Mouse (Mus musculus) hindbrain, embryonic 12.5 days (tissue): Measurements from ENCODE around the gene C87436. TPM values are rescaled to one million over a fixed set of nuclear protein-coding genes. Genes with fewer than 3 reads are reported as not detected.
A peak's percentile ranks its signal among the peaks of the same experiment; 100 is the strongest.

ENCODE experiments used
- ATAC-seq: fragments of 200-750 bp; cut with Nextera tagmentation; 2 replicates; pipeline ENCODE4 v1.8.0; 2017; ENCODE audit warnings: moderate TSS enrichment; ENCODE audit not compliant: low FRiP score
- H3K27ac ChIP-seq: fragments of 300-500 bp; sonication (generic); 2 replicates; pipeline ENCODE4 v1.5.1; 2016; ENCODE audit warnings: mild to moderate bottlenecking
- H3K27me3 ChIP-seq: fragments of 300-500 bp; sonication (generic); 2 replicates; pipeline ENCODE4 v1.6.1; 2016; ENCODE audit warnings: mild to moderate bottlenecking
- H3K36me3 ChIP-seq: fragments of 300-500 bp; sonication (generic); 2 replicates; pipeline ENCODE4 v1.6.1; 2016; ENCODE audit warnings: mild to moderate bottlenecking
- H3K4me1 ChIP-seq: fragments of 300-500 bp; sonication (generic); 2 replicates; pipeline ENCODE4 v1.6.1; 2016
- H3K4me2 ChIP-seq: fragments of 300-500 bp; sonication (generic); replicated peaks from 2 replicates; pipeline ENCODE4 v1.6.1; 2016; ENCODE audit warnings: mild to moderate bottlenecking
- H3K4me3 ChIP-seq: fragments of 300-500 bp; sonication (generic); 2 replicates; pipeline ENCODE4 v1.5.1; 2016; ENCODE audit warnings: mild to moderate bottlenecking
- H3K9ac ChIP-seq: fragments of 300-500 bp; sonication (generic); 2 replicates; pipeline ENCODE4 v1.6.1; 2016; ENCODE audit warnings: mild to moderate bottlenecking, moderate library complexity
- H3K9me3 ChIP-seq: fragments of 300-500 bp; sonication (generic); replicated peaks from 2 replicates; pipeline ENCODE4 v1.6.1; 2016; ENCODE audit warnings: mild to moderate bottlenecking
- WGBS: fragments of 180-500 bp; shearing (Covaris S2); methylation state at CpG from one replicate; pipeline ENCODE4 v1.1.7; 2016; 5-methylcytosine and 5-hydroxymethylcytosine counted together
- polyA plus RNA-seq: library from polyadenylated mRNA; unstranded; fragments of >200 nt; fragmentation: Nextera tagmentation; extraction: Ambion mirVana; gene quantifications from 2 replicates; pipeline ENCODE4 v1.2.1, GENCODE M21; 2016

Gene C87436
- 28.1 and 29.7 TPM in 2 replicates for polyA plus RNA-seq

DNA sequence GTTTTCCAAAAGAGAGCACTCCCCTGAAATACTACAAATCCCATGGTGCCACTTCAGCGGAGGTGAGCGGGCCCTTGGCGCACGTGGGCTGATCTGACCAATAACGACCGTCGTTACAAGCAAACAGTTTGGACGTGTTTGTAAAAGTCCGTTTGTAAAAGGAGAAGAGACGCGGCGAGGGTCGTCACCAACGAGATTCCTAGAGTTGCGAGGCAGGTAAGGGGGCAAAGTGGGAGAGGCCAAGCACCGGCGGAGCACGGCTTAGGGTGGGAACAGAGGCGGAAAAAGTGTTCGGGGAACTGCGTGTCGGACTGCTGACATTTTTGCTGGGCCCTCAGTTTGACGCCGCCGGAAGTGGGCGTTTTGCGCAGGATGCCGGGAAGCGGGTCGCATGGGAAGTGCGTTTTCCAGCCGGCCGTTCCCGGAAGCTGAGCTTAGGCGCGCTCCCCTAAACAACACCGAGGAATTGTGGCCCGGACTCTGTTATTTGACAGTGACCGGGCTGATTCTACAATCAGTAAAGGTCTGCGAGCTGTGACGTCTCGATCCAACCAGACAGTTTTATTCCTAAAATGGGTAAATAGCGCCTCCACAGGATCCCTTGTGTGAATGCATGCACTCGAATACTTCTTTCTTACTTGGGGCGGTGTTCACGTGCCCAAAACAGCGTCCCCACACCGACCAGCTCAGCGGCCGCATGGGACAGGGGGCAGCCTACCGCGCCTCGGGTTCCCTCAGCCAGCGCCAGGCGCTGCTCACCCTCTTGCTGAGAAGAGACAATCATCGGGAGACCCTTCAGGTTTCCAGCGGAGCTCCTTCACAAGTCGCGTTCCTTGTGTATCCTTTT, at the start of gene C87436:
Gene C87436, plus strand, starts transcription at position 103 of the 847 bp plus-strand sequence.
- Histone ChIP-seq H3K36me3 (peaks cover 32% of the 10 kb centered on the region), H3K4me2 (peak within 1 kb of the TSS; percentile 61), H3K27ac (peak within 1 kb of the TSS; percentile 91), H3K9ac (peak within 1 kb of the TSS; percentile 80), H3K4me3 (peak within 1 kb of the TSS; percentile 83), H3K27me3 (no peaks in the 10 kb centered on the region), H3K9me3 (no peaks in the 10 kb centered on the region), H3K4me1 (peaks cover 3% of the 10 kb centered on the region)
- ATAC-seq = peak; percentile 94
- WGBS = under 1% methylated on average over 59 of the region's 59 CpGs

DNA sequence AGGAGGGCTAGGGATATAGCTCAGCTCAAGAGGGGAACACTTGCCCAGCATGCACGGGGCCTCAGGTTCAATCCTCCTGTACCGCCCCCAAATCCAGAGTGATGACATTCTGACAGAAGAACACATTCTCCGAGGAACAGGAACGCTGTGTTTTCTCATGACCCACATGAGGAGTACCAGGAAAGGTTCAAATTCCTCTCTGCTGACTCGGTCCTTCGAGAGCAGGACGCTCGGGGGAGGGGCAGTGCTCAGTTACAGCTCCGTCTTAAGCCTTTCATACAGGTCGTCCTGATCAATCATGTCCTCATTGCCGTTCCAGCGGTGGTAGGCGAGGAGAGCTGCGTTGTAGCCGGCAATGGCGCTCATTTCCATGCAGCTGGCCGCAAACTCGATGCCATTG, 49.7 kb upstream of the C87436 start:
- Histone ChIP-seq H3K4me1 (no peaks in the 10 kb centered on the region), H3K27me3 (no peaks in the 10 kb centered on the region), H3K27ac (no peak overlapping the region), H3K4me3 (no peak overlapping the region), H3K9ac (no peak overlapping the region), H3K9me3 (no peaks in the 10 kb centered on the region), H3K4me2 (no peak overlapping the region), H3K36me3 (peaks cover 74% of the 10 kb centered on the region)
- ATAC-seq = no peak
- 82% methylated on average over 18 of the region's 18 CpGs for WGBS

DNA sequence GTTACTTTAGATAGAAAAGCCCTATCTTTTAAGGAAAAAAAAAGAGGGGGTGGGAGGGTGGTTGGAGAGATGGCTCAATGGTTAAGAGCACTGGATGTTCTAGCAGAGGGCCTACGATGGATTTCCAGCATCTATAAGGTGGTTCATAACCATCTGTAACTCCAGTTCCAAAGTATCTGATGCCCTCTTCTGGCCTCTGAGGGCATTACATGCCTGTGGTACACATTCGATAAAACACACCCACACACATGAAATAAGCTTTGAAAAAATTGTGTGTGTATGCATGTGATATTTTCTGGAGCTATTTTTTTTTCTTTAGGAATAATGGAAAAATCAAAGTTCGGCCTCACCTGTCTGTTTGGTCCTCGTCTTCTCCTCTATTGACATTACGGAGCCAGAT, 46.8 kb upstream of the C87436 start:
- WGBS = 97% methylated on average over 5 of the region's 5 CpGs
- H3K9ac ChIP-seq = no peak overlapping the region
- H3K9me3 ChIP-seq = no peaks in the 10 kb centered on the region
- no peak overlapping the region for H3K27ac ChIP-seq
- peaks cover 20% of the 10 kb centered on the region for H3K4me1 ChIP-seq
- no peak overlapping the region for H3K4me2 ChIP-seq
- peaks cover 65% of the 10 kb centered on the region for H3K36me3 ChIP-seq
- H3K4me3 ChIP-seq = no peak overlapping the region
- no peaks in the 10 kb centered on the region for H3K27me3 ChIP-seq
- no peak for ATAC-seq

DNA sequence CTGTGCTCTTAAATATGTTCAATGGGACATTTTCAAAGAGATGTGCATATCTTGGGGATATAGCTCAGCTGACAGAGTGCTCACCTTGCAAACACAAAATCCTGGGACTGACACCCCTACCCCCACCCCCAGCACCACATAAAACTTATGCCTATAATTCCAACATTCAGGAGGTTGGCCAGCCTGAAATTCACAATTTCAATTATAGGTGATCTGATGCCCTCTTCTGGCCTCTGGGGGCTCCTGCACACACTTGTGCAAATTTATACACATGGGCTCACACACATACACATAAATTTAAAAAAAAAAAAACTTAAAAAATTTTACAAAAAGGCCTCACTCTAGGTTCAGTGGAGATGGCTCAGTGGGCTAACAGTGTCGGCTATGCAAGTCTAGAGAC, 45.0 kb upstream of the C87436 start:
- H3K27me3 ChIP-seq = no peaks in the 10 kb centered on the region
- no peak for ATAC-seq
- H3K4me2 ChIP-seq = no peak overlapping the region
- no peak overlapping the region for H3K9ac ChIP-seq
- H3K36me3 ChIP-seq = peaks cover 49% of the 10 kb centered on the region
- 92% methylated on average over 1 of the region's 1 CpGs for WGBS
- peaks cover 20% of the 10 kb centered on the region for H3K4me1 ChIP-seq
- no peaks in the 10 kb centered on the region for H3K9me3 ChIP-seq
- H3K4me3 ChIP-seq = no peak overlapping the region
- H3K27ac ChIP-seq = no peak overlapping the region

DNA sequence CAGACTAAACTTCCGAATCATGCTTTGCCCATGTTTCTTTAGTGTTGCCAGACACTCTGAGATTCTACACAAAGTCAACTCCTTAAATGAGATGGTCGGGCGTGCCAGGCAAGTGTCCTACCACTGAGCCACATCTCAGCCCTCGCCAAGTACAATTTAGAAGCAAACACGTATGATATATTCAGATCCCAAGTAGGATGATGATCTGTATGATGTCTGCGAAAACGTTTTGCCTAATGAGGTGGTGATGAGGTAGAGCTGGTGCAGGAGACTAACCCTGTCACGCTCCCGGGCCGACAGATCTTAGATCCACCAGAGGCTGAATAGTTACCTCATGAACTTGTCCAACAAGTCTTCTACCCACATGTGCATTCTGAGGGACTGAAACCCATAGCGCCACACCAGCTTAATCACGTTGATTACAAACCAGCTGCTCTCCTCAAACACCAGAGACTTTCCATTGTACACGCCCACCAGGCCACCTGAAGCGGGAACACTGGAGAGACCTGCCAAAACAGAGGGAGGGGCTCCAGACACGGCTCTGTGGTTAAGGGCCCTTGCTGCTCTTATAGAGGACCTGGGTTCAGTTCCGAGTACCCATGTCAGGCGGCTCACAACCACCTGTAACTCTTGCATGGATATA, 44.0 kb upstream of the C87436 start:
- H3K27me3 ChIP-seq = no peaks in the 10 kb centered on the region
- H3K4me2 ChIP-seq = peak overlapping the region; percentile 7; the same call in 1 of the 2 replicates

DNA sequence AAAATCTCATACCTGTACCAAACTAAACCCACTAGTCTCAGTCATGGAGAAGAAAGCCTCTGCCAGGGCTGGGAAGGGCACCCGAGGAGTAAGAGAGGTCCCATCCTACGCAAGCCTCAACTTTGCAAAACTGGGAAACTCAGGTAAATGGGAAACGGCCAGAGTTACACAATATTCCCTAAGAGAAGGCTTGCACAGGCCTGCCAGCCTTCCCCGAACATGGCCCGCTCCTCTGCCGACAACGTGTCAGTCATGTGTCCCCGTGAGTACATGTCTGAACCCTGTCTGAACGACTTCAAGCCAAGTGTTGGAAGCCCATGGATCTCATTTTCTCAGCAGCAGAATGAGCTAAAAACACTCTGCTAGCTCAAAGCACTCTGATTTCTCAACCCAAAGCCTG, 43.2 kb upstream of the C87436 start:
- no peak for ATAC-seq
- peak overlapping the region; percentile 93 for H3K9ac ChIP-seq
- H3K4me1 ChIP-seq = peaks cover 20% of the 10 kb centered on the region
- no peak overlapping the region for H3K27ac ChIP-seq
- peak overlapping the region; percentile 70 for H3K4me2 ChIP-seq
- H3K4me3 ChIP-seq = peak overlapping the region; percentile 87; the same call in 1 of the 2 replicates
- 87% methylated on average over 9 of the region's 9 CpGs for WGBS
- H3K36me3 ChIP-seq = peaks cover 30% of the 10 kb centered on the region
- H3K27me3 ChIP-seq = no peaks in the 10 kb centered on the region
- H3K9me3 ChIP-seq = no peaks in the 10 kb centered on the region

More for the DNA sequence above, 44.0 kb upstream of the C87436 start:
- no peak overlapping the region for H3K9ac ChIP-seq
- no peaks in the 10 kb centered on the region for H3K9me3 ChIP-seq
- no peak overlapping the region for H3K27ac ChIP-seq
- peaks cover 39% of the 10 kb centered on the region for H3K36me3 ChIP-seq
- H3K4me3 ChIP-seq = no peak overlapping the region
- 93% methylated on average over 17 of the region's 17 CpGs for WGBS
- peaks cover 20% of the 10 kb centered on the region for H3K4me1 ChIP-seq
- no peak for ATAC-seq

DNA sequence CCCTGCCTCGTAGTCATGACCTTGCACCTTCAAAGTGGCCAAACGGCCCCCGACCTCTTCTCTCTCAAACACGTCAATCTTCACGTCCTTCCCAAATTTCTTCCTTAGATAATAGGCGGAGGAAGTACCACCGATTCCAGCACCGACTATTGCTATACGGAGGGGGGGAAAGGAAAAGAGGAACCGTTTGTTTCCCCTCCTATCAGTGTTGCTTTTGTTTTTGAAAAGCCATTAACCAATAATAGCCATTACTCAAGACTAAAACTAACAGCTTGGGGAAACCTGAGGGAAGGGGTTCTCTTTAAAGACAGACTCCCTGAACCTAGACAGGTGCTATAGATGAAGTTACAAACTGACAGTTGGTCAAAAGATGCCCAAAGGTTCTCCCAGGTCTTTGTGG, 42.2 kb upstream of the C87436 start:
- H3K4me1 ChIP-seq = peaks cover 20% of the 10 kb centered on the region
- H3K9me3 ChIP-seq = no peaks in the 10 kb centered on the region
- H3K27me3 ChIP-seq = no peaks in the 10 kb centered on the region
- no peak for ATAC-seq
- WGBS = 32% methylated on average over 10 of the region's 10 CpGs
- H3K9ac ChIP-seq = peak overlapping the region; percentile 93
- H3K4me2 ChIP-seq = peak overlapping the region; percentile 70
- H3K27ac ChIP-seq = peak overlapping the region; percentile 89
- peak overlapping the region; percentile 87 for H3K4me3 ChIP-seq
- peaks cover 21% of the 10 kb centered on the region for H3K36me3 ChIP-seq

DNA sequence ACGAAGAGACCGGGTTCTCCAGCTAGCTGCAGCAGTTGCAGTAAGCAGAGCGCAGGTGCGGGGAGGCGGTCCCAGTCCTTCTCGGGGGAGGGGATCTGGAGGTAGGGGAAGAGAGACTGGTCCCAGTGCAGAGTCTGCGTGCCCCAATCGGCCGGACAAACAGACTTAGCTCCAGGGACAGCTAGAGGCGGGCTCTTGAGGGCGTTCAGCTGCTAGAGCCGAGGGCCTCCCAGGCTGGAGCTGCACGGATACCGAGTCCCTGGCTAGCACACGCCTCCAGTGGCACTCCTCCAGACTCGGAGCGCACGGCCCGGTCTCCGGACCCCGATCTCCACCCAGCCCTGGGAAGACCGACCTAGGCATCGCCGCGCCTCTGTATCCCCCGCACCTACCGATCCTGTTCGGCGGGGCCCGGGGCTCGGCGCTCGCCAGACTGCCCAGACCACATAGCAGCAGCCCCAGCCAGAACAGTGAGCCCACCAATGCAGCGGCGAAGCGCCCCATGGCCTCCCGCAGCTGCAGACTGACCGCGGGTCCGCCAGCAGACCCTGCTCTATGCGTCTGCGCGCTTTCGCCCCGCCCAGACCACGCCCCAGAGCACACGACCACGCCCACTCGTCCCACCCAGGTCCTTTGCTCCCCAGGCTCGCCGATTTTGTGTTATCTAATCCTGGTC, 41.5 kb upstream of the C87436 start, which contains the start of gene Pcyox1:
Gene Pcyox1, minus strand, starts transcription at position 574 of the 676 bp plus-strand sequence.
- Histone ChIP-seq H3K27me3 (no peaks in the 10 kb centered on the region), H3K4me2 (peak within 1 kb of the TSS; percentile 70), H3K9me3 (no peaks in the 10 kb centered on the region), H3K27ac (peak within 1 kb of the TSS; percentile 89), H3K4me3 (peak within 1 kb of the TSS; percentile 87), H3K36me3 (peaks cover 13% of the 10 kb centered on the region), H3K4me1 (peaks cover 20% of the 10 kb centered on the region), H3K9ac (peak within 1 kb of the TSS; percentile 93)
- WGBS = under 1% methylated on average over 51 of the region's 51 CpGs
- peak; percentile 95 for ATAC-seq

DNA sequence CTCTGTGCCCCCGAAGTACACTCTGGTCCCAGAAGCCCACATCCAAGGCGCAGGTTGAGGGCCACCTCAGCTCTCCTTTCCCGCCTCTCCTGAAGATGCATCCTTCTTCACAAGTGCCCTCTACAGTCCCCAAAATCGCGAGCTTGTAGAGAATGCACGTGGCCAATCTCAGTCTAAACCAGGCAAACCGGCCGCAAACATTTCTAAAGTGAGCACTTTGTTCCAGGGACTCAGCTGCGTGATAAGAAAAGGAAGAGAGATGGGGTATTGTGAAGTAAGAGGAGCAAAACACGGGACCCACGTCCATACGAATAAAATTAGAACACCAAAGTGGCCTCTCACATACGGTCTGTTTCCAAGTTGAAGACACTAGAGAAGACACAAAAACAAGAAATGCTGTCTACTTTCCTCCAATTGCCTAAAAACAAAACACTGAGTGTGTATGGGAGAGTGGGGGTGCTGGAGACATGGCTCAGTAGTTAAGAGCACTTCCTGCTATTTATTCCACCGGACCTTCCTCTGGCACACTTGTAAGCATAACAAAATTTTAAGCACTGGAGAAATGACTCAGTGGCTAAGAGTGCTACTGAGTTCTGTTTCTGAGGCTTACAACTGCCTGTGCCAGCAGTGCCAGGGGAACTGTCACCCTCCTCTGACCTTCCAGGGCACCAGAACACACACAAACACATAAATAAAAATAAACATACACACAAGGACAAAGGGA, 40.8 kb upstream of the C87436 start:
- no peak for ATAC-seq
- peak overlapping the region; percentile 70 for H3K4me2 ChIP-seq
- H3K4me3 ChIP-seq = peak overlapping the region; percentile 87
- H3K27me3 ChIP-seq = no peaks in the 10 kb centered on the region
- WGBS = 8% methylated on average over 14 of the region's 14 CpGs
- H3K9me3 ChIP-seq = no peaks in the 10 kb centered on the region
- peak overlapping the region; percentile 93 for H3K9ac ChIP-seq
- peaks cover 6% of the 10 kb centered on the region; the same call in 1 of the 2 replicates for H3K36me3 ChIP-seq
- H3K4me1 ChIP-seq = peaks cover 20% of the 10 kb centered on the region
- H3K27ac ChIP-seq = no peak overlapping the region

DNA sequence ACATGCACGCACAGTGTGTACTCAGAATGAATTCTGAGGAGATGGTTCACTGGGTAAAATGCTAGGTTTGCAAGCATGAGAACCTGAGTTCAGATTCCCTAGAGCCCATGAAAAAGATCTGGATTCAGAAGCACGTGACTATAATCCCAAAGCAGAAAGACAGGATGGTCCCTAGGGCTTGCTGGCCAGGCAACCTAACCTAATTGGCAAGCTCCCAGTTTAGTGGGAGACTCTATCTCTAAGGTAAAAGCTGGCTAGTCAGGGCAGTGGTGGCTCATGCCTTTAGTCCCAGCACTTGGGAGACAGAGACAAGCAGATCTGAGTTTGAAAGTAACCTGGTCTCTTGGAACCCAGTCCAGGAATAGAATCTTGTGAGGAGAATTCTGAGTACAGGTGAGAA, 39.2 kb upstream of the C87436 start:
- WGBS = 81% methylated on average over 2 of the region's 2 CpGs
- Histone ChIP-seq H3K4me2 (no peak overlapping the region), H3K4me3 (no peak overlapping the region), H3K9ac (no peak overlapping the region), H3K4me1 (peaks cover 18% of the 10 kb centered on the region), H3K9me3 (no peaks in the 10 kb centered on the region), H3K27me3 (no peaks in the 10 kb centered on the region), H3K36me3 (no peaks in the 10 kb centered on the region), H3K27ac (no peak overlapping the region)
- no peak for ATAC-seq

DNA sequence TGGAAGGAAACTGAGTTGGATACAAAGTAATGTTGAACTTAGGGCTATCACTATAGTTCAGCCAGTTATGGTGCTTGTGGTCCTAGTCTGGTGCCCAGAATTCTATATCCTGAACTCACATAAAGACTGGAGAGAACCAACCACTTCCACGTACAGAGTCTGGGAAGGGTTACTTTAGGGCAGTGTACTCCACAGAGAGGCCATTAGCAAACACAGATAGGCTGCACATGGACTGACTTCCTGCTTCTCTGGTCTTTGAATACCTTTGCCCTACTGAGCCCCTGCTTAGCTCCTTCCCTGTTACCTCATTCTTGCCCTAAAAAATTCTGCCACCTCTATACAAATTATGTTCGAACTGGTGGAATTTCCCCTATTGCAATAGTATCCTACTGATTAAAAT, 38.2 kb upstream of the C87436 start:
- 94% methylated on average over 2 of the region's 2 CpGs for WGBS
- Histone ChIP-seq H3K27me3 (no peaks in the 10 kb centered on the region), H3K4me3 (no peak overlapping the region), H3K4me1 (peaks cover 8% of the 10 kb centered on the region), H3K27ac (no peak overlapping the region), H3K9ac (no peak overlapping the region), H3K4me2 (no peak overlapping the region), H3K36me3 (no peaks in the 10 kb centered on the region), H3K9me3 (no peaks in the 10 kb centered on the region)
- ATAC-seq = no peak
